Mouse (Mus musculus) right cerebral cortex, adult 2 months (tissue): ENCODE measurements at regions not wholly inside any gene's neighbourhood (a gene's known extent, or its start where the extent isn't known, plus 50 kb on each side); places are given as distances from the start of the nearest gene placed in this dataset.
"Not testable (repeated sequence)": the region's sequence is repeated elsewhere in the genome, so short reads cannot be mapped to it uniquely, and the experiment has no call there.

Experiments used
- DNase-seq, 2 experiments: peaks; one replicate each; pipeline ENCODE4 v3.0.0; 2021 to 2022; ENCODE audit warnings: low spot score in 2 of 2

DNA sequence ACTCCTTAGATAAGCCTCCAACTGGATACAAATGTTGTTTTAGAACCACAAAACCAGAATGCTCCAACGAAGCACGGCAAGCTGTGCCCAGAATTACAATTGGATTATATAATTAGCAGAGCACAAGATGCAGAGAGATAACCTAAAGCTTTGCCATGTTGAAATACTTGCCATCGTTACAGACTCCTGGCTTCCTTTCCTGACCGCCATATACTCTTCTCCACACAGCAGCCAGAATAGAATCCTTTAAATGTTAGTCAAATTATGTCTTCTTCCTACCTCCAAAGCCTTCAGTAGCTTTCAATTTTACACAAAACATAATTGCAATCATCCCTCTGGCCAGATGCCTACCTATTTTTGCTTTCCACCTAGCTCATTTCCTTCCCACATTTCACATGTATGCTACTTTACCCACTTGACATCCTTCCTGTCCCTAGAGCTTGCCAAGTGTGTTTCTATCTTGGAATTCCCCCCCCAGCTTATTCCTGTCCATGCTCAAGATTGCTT is 52.8 kb upstream of the G2e3 start:
- peak in 1 of 2 experiments; percentile 13 for DNase-seq

DNA sequence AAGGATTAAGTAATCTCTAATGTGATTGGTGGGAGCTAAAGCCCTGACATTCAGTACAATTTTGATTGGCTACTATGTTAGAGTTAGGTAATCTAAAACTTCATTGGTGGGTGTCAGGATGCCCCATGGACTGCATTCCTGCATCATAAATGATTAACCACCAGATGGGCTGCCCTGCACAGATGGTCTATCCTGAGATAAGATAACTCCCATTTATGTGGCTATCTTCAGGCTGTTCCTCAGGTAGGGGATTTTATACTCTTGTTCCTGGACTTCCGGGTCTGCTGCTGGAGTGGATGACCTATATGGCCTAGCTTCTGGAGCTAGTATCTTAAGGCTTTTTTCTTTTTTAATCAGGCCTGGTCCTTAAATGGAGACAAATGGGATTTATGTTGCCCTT is 69.5 kb upstream of the G2e3 start:
- DNase-seq, result no peak

DNA sequence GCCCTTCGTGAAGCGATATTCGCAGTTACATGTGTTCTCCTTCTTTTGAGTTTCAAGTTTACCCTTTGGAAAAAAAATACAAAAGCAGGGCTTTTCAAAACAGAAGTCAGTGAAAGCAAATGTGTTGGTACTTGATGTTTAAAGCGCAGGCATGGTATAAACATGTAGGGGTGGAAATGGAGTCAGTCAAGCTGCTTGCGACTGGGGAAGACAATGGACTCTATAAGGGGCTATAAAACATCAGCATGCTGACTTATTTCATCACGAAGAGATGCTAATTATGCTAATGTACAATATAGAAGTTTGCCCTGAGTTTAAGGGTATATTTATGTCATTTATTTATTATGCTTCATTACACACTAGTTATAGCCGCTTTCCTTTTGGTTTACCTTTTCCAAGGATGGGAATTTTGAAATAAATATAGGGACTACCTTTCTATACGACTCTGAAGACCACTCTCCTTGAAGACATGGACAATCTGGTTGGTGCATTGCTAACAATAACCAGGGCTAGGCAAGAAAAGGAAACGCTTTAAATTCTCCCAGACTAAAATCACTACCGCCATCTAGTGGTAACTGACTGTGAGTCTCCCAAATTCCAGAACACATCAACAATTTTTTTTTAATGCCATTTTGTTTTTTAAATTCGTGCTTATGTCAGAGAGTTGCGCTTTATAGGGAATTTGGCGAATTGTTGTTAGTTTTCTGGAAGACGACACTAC is 71.9 kb upstream of the G2e3 start:
- DNase-seq, result peak in 1 of 2 experiments; percentile 43

DNA sequence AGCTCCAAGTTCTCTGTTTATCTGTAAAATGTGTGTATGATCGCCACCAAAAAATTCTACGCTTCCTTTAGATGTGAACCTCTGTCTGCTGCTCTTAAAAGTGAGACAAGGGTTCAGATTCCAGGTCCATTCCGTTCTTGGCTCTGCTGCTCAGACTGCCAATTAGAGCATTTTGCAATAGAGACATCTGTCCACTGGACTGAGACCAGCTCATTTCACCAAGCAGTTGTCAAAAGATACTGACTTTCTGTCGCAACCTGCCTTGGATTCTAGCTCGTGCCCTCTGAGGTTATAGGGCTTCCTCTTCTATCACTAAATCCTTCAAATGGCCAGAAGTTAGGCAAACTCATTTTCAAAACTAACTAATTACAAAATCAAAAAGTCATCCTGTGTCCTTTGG is 74.4 kb upstream of the G2e3 start:
- DNase-seq, result no peak

DNA sequence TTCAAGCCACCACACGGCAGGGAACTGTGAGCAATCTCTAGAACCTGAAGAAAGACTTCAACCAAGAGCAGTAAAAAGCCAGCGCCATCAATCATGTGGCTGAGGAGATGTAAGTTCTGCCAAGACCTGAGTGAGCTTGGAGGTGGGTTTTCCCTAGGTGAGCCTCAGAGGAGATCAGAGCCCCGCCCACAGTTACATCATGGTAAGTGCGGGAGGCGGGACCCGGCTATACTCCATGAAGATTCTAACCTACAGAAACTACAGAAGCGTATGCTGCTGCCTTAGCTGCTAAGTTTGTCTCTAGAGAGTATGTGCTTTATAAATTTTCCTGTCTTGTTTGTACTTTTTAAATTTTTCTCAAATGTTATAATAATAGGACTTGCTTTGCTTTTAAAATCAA is 105.0 kb upstream of the G2e3 start:
- peak in 1 of 2 experiments; percentile 26 for DNase-seq

DNA sequence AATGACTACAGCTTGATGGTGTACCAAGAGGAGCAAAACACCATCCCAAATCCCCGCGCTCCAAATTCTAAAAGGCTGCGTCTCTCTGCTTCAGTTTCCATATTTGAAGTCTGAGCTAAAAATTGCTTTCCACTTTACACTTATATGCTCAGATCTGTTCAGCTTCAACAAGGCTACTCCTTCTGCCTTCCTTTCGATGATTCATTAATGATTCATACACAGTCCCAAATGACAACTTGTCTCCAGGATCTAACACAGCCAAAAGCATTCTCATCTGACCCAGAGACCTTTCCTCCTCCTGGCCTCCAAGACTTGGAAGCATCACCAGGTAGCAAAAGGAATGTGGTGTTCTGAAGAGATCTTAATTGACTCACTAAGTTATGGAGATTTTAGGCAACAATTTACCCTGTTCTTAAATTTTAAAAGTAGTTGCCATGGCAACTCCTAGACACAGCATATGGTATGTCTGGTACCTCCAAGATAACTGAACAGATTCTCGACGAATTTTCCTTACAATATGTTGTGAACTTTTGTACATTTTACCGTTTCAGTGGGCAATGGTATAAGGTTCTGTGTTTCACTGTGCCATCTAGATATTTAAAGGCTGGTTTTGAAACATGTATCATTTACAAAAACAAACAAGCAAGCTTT is 106.6 kb upstream of the G2e3 start:
- peak; percentile 41 to 61 for DNase-seq

DNA sequence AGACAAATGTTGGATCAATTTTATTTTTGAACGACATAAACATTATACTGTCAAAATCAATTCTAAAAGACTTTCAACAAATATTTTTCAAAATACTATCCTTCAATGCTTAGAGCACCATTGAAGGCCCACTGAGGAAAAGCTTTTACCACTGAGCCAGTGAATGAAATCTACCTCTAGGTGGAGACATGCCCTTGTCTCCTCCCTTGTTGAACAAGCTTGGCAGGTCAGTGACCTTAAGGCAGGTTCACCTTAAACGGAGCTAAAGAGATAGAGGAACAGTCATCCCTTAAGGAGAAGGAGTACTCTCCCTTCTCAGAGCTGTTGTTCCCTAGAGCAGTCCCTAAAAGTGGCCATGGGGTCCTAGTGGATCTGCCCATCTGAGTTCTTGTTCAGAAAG is 136.2 kb upstream of the G2e3 start:
- DNase-seq, result no peak

DNA sequence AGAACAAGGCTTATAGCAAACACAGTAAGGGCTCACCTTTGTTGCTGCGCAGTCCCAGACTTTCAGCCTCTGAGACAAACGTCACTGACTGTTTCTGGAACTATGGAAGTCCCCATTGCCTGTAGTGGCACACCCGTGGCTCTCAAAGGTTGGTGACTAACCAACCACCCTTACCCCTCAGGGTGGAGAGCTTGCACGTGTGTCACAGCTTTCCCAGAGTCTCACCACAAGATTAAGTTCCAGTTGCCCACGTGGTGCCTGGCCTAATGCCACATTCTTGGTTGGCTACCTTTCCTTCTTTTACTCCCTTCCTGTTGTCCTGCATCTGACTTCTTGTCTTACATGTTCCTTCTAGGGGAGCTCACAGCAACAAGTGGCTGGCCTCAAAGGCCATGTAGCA is 151.6 kb upstream of the G2e3 start:
- no peak for DNase-seq

DNA sequence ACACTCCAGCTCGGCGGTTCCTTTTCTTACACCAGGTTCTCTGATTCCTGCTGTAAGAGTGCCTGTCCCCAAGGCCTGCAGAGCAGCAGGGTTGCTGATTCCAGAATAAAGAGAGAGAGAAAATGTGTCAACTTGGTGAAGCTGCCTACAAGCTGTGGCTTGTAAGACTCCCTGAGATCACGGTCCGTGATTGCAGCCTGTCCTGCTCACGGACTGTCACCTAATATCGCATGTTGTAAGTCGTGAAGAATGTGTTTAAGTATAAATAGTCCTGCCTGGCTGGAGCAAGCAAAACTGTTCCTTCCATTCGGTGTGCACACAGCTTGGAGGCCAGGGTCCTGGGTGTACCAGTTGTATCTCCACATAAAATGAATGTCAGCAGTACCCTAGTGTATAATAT is 152.7 kb upstream of the G2e3 start:
- no peak for DNase-seq

DNA sequence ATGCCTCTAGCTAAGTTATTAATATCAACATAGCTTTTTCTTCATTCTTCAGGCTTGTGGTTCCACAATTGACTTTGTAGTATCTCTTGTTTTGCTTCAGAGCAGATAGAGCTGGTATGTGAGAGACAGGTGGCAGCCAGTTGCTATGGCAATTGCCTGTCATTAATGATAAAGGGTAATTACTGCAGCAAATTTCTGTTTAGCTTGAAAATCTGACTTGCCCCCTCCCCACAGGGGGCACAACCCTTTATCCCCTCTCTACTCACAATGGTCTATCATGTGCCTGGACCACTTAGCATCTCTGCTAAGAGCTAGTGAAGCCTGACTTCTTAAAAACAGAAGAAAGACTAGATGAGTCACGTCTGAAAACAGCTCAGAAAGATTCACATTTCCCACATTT is 157.1 kb upstream of the G2e3 start:
- DNase-seq, result no peak

DNA sequence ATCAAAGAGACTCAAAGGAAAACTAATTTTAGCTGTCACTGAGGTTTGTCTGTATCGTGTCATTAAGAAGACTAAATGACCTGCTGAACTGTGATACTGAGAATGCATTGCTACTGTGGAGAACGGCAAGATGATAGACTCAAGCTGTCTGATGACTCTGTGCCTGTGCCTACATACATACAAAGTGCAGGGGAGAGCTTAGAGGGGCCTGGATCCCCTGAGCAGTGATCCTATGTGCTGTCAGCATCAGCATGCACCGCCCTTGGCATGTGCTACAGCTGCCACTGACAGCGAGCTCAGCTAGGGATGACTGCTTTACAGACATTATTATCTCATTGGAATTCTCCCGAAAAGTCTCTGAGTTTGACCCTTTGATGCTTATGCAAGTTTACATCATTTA is 157.7 kb upstream of the G2e3 start:
- DNase-seq, result no peak

DNA sequence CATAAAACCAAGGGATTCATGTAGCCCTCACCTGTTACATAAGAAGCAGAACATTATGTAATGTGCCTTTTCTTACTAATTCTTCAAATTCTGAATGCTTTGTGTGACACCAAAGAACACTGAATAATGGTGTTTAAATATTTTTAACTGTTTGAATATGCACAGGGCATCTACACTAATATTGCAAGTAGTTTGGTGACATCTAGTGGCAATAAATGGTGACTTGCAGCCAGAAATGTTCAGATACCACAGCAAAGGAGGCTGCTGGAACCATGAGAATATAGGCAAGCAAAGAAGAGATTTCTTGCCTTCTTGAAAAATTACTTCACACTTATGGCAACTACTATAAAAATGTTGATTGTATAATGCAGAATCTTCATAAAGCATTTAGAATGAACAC is 159.6 kb upstream of the G2e3 start:
- DNase-seq, result peak; percentile 70 to 75

DNA sequence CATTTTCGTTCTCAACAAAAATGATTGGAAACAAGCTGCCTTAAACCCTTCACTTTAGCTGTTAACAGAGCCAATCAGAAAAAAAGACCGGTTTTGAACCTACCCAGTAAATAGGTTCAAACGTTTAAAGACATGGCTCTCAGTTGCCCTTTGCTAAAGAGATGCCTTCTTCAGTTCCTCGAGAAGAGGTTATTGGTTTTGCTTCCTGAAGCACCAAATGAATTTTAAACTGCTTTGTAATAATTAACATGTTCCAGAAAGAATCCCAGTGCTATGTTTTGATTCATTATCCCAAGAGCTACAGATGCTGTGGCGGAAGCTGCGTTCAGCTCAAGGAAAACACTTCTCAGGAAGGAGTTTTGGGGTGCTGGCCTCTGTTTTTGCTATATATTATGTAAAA is 160.1 kb upstream of the G2e3 start:
- no peak for DNase-seq

DNA sequence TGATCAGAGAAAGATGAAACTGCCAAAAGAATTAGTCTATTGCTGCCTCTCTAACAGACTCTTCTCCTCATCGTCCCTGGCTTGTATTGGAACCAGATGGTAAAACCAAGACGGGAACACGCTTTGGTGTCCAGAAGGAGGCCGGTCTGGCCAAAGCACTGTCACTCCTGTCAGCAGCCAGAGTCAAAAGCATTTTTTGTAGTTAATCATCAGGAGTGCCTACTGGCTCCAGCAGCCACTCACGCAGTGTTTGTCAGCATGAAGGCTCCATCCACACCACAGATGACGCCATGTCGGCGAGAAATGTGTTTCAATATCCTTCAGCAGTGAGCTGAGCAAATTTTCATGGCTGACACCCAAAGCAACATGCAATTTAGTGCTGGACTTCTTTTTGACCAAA is 162.1 kb upstream of the G2e3 start:
- DNase-seq, result no peak

DNA sequence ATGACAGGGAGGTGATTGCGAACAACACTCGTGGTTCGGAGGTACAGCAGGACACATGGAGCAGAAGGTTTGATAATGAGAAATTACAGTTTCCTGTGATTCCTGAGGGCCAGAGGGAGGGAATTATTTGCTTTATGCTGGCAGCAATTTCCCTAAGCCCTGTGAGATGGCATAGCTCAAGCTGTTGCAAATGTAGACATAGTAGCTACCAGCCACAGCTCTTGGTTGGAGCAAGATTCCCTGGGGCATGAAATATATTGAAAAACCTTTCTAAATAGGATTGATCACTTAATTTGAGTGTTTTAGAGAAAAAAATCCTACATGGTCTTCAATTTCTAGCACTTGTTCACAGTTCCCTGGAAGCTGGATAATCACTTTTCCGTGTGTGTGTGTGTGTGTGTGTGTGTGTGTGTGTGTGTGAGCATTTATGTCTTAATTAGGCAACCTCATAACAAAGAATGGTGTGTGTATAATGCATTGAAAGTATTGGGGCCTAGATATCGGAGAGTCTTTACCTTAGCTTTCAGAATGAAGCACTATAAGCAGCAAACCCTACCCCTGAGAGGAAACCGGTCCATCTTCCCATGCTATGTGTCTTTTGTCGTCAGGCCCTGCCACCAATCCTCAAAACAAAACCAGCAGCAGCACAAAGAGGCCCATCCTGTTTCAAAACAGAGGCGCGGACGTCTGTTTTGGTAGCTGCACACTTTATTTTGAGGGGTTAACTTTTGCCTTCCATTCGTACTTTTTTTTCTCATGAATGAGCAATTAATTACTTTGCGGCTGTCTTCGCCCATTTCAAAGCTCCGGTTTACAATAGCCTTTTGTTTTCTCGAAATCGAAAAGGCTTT is 172.7 kb upstream of the G2e3 start:
- DNase-seq, result no peak

DNA sequence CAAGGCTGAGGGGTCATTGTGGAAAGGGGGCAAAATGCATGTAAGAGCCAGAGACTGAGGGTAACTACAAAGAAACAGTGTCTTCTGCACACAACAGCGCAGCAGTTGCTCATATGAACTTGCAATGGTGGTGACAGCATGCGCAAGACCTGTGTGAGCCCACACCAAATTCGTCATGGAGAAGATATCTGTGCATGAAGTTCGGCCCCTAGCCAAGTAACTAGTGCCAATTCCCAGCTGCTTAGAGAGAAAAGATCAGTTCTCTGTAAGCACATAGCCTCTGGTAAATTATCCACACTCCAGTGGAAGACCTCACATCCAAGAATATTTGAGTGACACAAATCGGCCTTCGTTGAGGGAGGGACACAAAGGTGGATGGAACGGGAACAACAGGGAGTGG is 182.7 kb upstream of the G2e3 start:
- DNase-seq, result no peak

DNA sequence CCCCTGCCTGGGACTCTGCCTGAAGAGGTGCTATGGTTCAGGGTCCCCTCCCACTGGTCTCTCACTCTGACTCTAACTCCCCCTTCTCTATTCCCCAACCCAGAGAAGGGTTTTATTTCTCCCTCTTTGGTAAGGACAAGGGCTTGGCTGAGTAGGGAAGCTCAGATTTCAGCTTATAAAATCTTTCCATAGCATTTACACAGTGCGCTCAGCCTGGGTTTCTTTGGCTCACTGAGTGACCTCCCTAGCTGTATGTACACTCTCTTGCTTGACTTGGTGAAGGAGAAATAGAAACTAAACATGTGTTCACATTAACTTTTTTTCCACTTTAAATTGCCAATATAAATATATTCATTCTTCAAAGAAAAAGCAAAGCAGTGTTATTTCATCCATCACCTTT is 186.9 kb upstream of the G2e3 start:
- no peak for DNase-seq

DNA sequence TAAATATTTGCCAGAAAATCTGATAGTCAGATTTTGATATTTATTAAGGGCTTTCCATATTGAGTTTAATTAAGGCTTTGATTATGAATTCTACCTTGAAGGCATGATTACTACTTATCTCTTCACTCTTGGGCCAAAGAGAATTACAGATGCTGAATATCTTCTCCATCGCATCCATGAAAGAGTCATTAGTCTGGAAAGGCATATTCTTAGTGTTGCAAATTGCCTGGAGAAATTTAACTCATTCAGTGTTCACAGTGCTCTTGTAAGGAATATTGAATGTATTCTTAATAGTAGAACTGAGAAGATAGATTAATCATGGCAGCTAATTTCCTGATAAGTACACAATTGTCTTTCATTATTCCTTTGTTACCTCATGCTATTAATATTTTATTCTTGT is 187.7 kb upstream of the G2e3 start:
- DNase-seq, result no peak

DNA sequence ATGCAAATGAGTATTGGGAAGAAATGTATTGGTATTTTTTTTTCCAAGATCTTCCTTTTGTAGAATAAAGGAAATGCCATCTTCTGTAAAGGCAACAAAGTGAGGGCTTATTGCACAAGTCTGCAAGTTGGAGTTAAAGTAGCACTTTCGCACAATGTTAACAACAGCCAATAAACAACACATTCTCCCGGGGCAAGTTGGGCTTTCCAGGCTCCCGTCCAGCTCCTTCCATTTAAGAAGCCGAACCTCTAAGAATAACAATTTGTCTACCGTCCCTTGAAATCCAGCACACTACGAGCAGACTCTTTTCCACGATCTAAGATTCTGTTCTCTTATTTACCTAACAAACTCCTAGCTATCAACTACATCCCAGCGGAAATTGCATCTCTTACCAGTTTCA is 199.9 kb upstream of the G2e3 start:
- no peak for DNase-seq

DNA sequence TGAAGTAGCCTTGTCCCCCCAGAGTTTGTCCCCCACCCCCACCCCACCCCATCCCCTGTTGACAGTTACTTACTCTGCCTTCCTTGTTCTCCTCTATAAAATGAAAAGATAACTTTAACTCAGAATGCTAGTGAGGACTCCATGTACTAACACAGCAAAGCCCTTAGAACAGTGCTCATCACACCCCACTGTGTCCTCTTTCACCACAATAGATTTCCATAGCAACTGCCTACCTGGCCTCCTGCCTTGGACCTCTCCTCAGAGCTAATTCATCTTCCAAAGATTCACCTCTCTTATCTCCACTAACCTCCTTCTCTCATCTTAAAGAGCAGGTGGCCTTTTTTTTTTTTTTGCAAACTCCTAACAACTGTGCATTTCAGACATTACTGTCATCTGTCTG is 204.0 kb upstream of the G2e3 start:
- no peak for DNase-seq

DNA sequence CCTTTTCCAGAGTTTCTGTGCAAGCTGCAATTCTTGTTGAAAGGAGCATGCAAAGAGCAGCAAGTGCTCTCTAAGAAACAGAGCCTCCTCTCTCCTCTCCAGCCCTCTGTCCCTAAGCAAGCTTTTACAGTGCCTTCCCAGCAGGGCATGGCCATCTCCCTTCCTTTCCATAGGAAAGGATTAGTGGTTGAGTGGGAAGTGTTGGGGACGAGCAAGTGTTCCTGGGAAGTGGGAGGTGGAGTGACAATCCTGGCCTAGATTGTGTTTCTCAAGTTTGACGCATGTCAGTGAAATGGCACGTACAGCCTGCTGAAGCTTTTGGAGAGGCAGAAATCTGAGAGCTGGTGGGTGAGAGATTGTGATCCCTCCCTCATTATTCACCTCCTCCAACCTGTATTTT is 204.7 kb upstream of the G2e3 start:
- DNase-seq, result peak; percentile 69

DNA sequence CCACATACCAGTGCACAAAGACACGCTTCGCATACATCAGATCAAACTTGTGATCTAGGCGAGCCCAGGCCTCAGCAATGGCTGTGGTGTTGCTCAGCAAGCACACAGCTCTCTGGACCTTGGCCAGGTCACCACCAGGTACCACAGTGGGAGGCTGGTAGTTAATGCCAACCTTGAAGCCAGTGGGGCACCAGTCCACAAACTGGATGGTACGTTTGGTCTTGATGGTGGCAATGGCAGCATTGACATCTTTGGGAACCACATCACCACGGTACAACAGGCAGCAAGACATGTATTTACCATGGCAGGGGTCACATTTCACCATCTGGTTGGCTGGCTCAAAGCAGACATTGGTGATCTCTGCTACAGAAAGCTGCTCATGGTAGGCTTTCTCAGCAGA is 214.2 kb upstream of the G2e3 start:
- DNase-seq, result not testable (repeated sequence)

DNA sequence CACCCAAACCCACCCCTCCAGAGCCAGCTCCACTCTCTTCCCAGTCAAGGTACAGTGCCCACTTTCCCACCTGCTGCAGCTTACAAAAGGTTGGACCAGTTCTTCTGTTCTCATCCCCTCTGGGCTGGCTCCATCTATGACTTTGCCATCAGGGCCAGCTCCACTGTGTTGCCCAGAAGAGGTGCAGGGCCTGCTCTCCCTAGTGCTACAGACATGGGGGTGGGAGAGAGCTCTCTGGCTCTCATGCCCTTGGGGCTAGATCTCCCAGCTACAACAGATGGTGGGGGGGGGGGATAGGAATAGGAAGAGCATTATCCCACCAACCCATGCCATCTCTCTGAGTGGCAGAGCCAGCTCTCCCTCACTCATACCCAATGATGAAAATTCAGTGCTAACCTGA is 219.6 kb upstream of the G2e3 start:
- DNase-seq, result no peak
